Mouse (Mus musculus) thymus, adult 2 months (tissue): ENCODE data around the gene Sugt1.

Experiments
- CTCF ChIP-seq: fragments of 200-500 bp; IDR thresholded peaks from 2 replicates; pipeline ENCODE4 v1.5.1; 2012; ENCODE audit warnings: mild to moderate bottlenecking, control low read depth, low read length, moderate library complexity, borderline replicate concordance; ENCODE audit not compliant: control insufficient read depth, poor library complexity, insufficient read depth; ENCODE audit errors: extremely low read depth
- POLR2A ChIP-seq: fragments of 200-500 bp; IDR thresholded peaks from 2 replicates; pipeline ENCODE4 v1.6.1; 2012; ENCODE audit warnings: mild to moderate bottlenecking, low read length, control low read depth, moderate library complexity; ENCODE audit not compliant: control insufficient read depth, poor library complexity, insufficient read depth; ENCODE audit errors: extremely low read depth

DNA sequence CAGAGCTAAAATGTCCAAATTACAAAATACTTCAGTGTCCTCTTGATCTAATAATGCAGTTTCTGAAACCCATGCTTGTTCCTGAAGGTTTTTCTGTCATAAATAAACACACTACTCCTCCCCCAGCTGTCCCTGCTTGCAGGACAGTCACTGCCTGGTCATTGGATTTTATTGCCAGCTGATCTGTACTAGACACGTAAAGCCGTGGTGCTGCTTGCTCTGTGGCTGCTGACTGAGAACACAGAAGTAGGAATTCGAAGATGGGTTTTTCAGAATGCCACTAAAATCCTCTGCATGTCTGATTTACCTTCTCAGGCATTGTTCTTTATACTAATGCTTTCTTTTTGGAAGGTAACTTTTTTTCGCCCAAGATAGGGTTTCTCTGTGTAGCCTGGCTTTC is 49.3 kb downstream of the Sugt1 start:
- TF ChIP-seq POLR2A (no peak), CTCF (no peak)
